Mouse (Mus musculus) regulatory T cell (primary cell): Measurements from ENCODE around the gene Nkx2-4.

Experiments used
- in situ Hi-C: fragments of 300-600 bp; cut with MboI, MseI; formaldehyde crosslinking; loops from one replicate; pipeline ENCODE4 v1.15.1; 2025; ENCODE audit warnings: high pct_unique_total_duplicates

Gene Nkx2-4

DNA sequence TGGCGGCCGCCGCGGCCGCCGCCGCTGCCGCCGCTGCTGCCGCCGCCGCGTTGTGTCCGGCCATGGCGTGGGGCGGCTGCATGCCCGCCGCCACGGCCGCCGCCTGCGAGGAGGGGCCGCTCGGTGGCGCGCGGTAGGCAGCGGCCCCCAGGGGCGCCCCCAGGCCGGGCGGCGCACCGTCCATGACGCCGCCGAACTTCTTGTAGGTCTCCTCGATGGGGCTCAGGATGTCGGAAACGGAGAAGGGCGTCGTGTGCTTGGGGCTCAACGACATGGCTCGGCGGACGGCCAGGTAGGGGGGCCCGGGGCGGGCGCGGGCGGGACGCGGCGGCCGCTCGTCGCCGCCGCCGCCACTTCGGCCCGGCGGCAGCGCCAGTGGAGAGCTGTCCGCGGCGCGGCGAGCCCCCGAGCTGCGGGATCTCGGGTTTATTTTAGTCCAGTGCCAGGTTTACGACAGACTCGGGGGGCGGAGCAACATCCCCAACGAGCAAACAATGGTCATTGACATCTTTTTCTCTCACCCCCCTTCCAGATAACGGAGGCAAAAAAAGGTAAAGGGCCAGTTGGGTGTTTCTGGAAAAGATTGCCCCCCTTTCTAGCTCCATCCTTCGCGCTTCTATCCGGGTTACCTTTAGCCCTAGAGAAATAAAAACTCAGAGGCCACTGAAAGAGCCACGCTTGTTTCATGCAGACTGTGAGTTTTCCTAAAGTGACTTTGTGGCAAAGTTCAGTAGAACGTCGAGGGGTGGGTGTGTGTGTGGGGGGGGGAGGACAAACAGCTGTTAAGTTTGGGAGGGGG lies at the start of gene Nkx2-4:
Gene Nkx2-4 (minus strand): TSS at position 374 of the 799 bp plus-strand sequence.
- in situ Hi-C loops: loop anchor here (5.0 kb wide), 1 partner anchor 92 kb away; no protein-coding TSS in a partner anchor

DNA sequence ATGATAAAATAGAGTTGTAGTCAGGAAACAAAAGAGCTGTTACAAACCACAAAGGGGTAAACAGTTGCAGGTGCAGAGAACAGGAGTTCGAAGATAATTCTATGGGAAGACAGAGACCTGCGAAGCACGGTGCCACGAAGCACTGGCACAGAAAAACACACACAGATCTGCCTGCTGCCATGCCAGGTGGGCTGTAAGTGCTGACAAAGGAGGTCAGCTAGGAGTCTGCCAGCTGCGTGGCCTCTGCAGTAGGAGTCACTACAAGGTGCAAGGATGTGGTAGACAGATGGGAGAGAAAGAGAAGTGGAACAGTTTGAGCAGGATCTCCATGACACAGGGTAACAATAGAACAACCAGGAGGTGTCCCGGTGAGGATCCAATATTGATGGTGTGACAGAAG lies 42.1 kb upstream of the Nkx2-4 start:
- in situ Hi-C loops: no loop called here

DNA sequence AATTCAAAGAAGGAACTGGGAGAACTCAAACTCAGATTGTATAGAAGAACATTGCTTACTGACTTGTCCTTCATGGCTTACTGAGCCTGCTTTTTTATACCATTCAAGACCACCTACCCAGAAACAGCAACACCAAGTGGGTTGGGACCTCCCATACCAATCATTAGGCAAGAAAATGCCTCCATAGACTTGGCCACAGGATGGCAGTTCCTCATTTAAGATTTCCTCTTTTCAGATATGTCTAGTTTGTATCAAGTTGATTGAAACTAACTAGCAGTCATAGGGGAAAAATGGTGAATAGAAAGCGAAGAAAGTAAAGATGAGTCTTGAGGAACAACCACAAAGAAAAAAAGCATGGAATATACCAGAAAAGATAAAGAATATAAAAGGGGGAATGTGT lies 34.5 kb upstream of the Nkx2-4 start:
- in situ Hi-C loops: no loop called here

DNA sequence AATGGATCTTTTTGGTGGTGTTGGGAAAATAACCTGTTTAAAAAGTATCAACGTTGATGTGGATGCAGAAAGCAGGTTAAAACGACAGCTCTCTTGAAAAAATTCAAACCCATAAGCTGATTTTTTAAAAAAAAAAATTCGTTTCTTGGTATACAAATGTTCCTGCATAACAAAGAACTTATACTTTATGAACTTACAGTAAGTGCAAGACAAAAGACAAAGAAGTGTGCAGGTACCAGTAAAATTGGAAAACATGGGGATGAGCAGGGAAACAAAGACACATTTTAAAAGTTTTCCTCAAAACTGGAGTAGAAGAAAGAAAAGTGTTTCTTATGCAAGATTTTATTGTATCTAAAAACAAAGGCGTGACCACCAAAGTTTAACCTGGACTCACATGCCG lies 1.2 kb upstream of the Nkx2-4 start:
- in situ Hi-C loops: loop anchor here (5.0 kb wide), 1 partner anchor 91 kb away; no protein-coding TSS in a partner anchor

DNA sequence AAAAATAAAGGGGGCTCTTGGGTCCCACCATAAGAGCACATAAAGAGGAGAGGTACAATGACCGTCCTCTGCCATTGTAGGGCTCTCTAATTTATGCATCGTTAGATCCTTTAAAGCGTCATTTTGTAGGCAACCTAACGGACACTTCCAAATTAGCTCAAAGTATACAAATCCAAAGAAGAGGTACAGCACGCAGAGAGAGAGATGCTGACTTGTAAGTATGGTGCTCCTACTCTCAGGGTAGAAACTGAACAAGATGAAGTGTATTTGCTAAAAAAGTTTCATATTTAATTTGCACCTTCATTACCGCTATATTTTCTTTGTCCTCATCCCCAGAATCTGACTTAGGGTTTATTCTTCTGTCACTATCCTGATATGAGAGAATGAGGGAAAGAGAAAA lies 692 bp upstream of the Nkx2-4 start:
- in situ Hi-C loops: loop anchor here (5.0 kb wide), 1 partner anchor 91 kb away; no protein-coding TSS in a partner anchor

- in situ Hi-C loops: loop anchor here (5.0 kb wide), 1 partner anchor 93 kb away; no protein-coding TSS in a partner anchor
Measured at GRCm38 (mm10) chr2:147084366-147085071, 726 bp downstream of the Nkx2-4 start.

DNA sequence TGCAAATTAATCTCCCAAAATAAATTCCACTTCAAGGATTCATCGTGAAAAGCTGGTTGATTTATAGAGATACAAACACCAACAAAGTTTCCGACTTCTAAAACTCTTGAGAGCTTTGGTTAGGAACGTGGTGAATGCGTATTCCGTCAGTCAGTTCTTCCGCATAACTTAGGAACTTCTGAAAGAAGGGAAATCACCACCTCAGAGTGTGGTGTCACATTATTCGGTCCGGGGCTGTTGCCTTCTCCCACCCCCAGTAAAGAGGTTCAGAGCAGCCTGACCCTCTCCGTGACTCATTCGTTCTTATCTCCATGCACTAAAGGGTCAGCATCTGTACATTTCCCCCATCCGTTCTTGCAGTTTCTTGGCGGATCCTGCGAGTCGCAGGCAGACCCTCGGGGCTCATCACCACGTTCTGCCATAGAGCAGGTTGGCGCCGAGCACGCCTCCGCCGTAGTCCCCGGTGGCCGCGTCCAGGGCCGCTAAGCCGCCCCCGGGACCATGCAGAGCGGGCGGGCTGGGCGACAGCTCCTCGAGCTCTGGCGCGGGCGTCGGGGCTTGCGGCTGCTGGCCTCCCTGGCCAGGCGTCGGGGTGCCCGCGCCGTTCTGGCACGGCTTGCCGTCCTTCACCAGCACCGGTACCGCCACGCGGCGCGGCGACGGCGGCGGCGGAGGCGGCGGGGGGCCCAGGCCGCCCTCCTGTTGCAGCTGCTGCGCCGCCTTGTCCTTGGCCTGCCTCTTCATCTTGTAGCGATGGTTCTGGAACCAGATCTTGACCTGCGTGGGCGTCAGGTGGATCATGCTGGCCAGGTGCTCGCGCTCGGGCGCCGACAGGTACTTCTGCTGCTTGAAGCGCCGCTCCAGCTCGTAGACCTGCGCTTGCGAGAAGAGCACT lies 1.5 kb downstream of the Nkx2-4 start:
- in situ Hi-C loops: no loop called here

- in situ Hi-C loops: no loop called here
Measured at GRCm38 (mm10) chr2:147082391-147082790, 2.9 kb downstream of the Nkx2-4 start.

- in situ Hi-C loops: no loop called here
Measured at GRCm38 (mm10) chr2:147074399-147074798, 10.8 kb downstream of the Nkx2-4 start.

- in situ Hi-C loops: no loop called here
Measured at GRCm38 (mm10) chr2:147073962-147074361, 11.3 kb downstream of the Nkx2-4 start.

DNA sequence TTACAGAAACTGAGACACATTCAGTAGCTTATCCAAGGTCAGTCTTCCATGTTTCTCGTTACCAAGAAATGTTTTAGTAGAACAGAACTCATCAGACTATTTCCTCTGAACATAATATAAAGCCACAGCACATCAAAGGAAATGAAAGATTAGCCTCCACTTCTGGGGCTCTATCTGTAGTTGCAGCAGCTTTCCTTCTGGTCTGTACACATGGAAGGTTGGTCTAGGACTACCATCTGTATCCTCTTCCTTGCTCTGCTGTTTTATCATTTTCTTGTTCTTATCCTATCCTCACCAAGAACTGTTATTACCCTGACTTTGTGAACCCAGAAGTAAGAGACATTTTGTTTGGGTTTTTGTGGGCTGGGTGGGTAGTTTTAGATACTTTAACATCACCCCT lies 14.9 kb downstream of the Nkx2-4 start:
- in situ Hi-C loops: no loop called here

DNA sequence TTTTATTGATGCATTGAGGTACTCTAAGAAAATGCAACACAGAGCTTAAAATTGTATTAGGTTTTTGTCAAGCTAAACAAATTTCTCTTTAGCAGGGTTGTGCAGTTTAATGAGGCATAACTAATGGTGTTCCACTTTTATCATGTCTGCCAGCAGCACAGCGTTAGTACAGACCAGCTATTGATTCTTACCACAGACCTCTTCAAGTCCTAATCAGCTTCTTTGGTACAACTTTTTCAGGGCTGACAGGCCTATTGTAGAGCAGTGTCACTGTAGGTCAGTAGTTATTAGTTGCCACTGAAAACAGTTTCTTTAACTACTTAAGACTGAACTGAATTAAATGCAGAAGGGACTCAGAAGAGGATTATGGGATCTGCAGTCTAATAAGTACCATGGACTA lies 16.2 kb downstream of the Nkx2-4 start:
- in situ Hi-C loops: no loop called here

GRCm38 (mm10) chr2:147067480-147068246 lies 17.6 kb downstream of the Nkx2-4 start:
- in situ Hi-C loops: no loop called here

GRCm38 (mm10) chr2:147053229-147053892 lies 31.9 kb downstream of the Nkx2-4 start:
- in situ Hi-C loops: no loop called here

DNA sequence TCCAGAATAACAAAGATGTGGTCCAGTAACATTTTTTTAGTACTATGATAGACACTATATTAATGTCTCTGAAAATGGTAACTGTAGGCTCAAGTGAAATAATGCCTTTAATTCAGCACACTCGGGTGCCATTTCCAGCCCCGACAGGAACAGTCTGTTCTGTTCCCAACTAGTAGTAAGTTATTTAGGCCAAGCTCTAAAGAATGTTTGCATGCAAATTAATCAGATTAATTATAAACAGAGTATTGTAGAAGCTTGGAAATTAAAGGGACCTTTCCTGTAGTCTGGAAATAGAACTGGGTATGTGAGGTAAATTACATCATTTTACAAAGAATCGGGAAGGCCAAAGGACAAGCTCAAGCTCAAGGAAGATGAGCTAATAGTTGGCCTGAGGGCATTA lies 38.2 kb downstream of the Nkx2-4 start:
- in situ Hi-C loops: no loop called here

DNA sequence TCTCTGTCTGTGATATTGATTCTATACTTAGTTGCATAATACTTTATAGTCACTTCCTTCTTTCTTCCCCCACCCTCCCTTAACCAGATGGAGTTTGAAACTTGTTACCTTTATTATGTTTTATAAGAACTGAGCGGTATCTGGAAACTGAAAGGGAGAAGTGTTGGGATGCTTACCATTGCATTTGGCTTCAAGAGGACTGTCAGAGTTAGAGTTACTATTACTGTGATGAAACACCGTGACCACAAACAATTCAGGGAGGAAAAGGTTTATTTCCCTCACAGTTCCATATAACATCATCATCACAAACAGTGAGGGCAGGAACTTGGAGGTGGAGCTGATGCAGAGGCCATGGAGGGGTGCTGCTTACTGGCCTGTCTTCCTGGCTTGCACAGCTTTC lies 49.4 kb downstream of the Nkx2-4 start:
- in situ Hi-C loops: no loop called here
